Mouse (Mus musculus): ENCODE data around the gene Sh3rf3.
"Not testable (repeated sequence)": the region's sequence is repeated elsewhere in the genome, so short reads cannot be mapped to it uniquely, and the experiment has no call there.

Sh3rf3 gene

GRCm38 (mm10) chr10:59091988-59092387 lies 278.8 kb downstream of the Sh3rf3 start:
- intact Hi-C loops (cut with DNase I), result no loop called here

DNA sequence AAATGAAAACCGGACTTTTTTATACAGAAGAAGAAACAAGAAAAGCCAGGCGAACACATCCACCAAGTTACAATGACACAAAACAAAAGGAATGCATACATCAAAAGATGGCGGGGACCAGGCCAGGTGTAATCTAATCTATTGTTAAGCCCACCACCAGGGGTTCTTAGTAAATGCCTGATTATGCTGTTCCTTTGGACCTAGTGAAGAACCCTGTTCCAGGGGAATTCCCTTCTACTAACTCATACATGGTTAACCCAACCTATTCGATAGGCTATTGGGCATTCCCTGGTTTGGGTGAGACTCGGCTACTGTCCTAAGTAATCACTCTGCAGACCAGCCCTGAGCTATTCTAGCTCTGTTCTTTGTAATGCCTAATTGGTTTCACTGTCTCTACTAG lies 289.9 kb downstream of the Sh3rf3 start:
- intact Hi-C loops (cut with DNase I), result not testable (repeated sequence)

DNA sequence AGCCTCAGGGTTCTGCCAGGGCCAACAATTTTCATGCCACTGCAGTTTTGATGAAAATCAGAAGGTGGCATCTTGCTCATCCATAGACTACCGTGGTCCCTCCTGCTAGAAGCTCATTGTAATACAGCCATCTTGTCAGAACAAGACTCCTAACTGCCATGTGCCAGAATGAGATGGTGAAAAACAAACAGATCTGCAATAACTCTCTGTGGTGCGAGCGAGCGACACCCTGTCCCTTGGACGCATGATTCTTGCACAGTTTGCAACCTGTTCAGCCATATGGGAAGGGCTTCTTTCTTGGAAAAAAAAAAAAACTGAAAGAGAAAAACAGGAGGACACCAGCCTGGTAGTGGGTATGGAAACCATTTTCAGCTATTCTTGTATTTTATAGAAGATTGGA lies 291.5 kb downstream of the Sh3rf3 start:
- intact Hi-C loops (cut with DNase I), result no loop called here

DNA sequence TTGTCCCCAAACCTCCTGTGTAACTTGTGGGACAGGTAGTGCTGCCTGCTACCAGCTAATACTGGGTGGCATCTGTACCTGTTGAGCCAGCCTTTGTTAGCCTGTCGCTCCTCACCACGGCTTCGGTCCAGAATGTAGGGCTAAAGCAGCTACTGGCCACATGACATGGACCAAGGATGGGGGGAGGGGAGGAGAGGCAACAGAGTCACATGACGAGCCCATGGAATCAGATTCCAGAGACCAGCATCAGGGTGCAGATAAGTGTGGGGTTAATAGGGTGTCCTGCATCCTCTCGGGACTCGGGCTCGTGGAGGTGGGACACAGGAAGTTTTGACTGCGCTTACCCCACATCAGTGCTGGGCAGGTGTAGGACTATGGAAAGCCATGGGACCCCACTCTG lies 292.7 kb downstream of the Sh3rf3 start:
- intact Hi-C loops (cut with DNase I), result no loop called here

DNA sequence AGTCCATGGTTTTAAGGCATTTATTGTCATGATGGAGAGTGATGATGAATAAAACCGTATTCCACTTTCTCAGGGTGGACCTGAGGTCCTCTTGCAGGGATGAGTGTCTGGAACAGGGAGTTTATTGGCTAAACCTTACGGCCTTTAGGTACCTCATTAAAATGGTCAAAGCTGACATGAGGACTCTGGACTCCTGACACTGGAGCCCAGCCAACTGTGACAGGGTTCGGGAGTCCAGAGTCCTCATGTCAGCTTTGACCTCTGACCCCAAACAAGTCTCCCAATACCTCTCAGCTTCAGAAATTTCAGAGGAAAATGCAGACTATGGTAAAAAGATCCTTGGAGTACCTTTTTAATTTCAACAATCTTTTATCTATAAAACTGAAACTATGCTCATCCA lies 293.5 kb downstream of the Sh3rf3 start:
- intact Hi-C loops (cut with DNase I), result no loop called here

DNA sequence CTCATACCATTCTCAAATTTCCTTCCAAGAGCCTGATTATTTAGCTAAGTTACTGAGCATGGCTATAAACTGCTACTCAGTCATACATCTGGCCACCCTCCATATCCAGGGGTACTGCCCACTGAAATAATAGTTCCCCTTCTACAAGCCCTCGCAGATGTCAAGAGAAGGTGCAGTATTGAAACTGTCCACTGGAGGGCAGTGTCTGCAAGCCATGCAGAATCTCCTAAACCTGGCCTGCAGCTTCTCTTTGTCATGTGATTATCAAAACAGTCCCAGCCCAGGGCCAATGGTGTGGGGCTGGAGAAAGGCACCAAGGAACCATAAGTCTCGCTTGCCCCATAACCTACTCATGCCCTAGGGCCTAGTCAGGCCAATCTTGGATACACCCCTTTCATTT lies 295.9 kb downstream of the Sh3rf3 start:
- intact Hi-C loops (cut with DNase I), result loop anchor here (1.0 to 2.0 kb wide), 2 partner anchors 40 to 184 kb away; no protein-coding TSS in a partner anchor

- intact Hi-C loops (cut with DNase I), result no loop called here
These were observed 297.2 kb downstream of the Sh3rf3 start for GRCm38 (mm10) chr10:59110386-59110785.

GRCm38 (mm10) chr10:59112755-59113154 lies 299.6 kb downstream of the Sh3rf3 start:
- intact Hi-C loops (cut with DNase I), result no loop called here

DNA sequence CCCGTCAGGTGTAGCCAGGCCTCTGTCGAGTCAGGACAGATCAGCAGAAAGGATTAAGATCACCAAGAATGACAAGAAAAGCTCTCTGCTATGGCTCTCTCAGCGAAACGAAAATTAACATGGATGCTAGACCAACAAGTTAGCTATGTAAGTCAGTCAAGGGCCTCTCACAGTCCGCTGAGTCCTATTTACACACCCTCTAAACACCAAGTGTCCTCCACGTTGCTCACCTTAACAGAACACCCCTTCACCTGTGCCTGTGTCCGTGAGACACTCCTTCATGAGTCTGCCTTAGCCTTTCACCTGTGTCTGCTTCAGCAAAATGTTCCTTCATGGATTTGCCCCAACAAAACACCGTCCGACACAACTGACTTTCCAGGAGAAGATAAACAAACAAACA lies 300.2 kb downstream of the Sh3rf3 start:
- intact Hi-C loops (cut with DNase I), result no loop called here

DNA sequence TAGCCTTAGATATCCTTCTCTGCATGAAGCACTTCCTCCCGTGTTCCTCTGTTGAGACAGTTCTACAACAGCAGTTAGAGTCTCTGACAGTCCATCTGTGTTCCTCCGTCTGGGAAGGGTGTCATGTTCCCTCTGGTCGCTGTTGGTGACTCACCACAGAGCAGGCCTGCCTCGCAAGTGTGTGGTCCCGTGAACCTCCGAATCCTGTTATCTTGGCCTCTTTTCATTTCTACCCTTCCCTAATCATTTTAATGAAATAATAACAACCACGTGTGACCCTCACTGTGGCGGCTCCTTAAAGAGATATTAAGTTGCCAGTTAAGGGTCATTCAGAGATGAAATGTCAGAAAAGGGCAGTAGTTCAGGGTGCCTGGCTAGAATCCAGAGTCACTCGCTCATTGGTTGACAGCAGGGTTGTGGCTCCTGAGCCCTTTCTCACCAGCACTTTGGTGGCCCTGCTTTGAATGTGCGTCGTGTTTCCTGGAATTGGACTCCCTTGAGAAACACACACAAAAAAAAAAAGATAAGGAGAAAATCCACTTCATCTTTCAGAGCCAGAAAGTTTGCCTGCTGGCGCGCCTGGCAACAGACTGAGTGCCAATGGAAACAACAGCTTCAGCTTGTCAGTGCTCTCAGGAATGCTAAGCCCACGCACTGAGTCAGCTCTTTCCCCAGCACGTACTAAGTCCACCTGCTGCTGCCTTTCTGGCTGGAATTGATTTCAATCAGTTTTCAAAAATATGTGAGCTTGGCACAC lies 301.6 kb downstream of the Sh3rf3 start:
- intact Hi-C loops (cut with DNase I), result no loop called here

DNA sequence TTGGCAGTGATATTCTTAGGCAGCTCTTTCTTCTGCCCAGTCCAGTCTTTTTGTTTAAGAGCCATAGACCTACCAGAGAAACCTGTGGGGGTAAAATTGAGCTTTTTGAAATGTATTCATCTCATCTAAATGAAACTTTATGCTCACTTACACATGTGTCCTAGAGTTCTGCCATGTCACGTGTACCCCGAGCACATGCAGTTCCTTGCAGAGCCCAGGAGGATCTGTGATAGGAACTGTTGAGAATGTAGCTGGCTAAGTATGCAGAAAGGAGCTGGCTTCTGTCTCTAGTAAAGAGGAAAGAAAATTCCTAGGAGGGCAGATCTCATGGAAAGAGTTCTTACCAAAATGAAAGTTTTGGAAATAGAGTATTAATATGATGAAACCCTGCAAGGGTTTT lies 302.5 kb downstream of the Sh3rf3 start:
- intact Hi-C loops (cut with DNase I), result no loop called here

- intact Hi-C loops (cut with DNase I), result no loop called here
These were observed 303.2 kb downstream of the Sh3rf3 start for GRCm38 (mm10) chr10:59116331-59116730.

DNA sequence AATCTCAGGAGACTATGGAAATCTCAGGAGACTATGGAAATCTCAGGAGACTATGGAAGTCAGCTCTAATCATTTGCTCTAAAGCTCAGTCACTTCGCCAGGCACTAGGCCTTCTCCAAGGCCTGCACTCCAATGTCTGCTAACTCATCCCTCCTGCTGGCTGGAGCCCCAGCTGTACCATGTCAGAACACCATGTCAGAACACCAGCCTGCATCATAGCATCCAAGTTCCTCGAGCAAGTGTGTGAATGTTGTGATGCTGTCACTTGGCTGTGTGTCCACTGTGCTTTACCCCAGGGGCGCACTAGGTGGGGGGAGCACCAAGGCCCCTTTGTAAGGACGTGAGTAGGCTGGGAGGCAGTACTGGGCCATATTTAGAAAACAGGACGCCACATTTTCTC lies 304.4 kb downstream of the Sh3rf3 start:
- intact Hi-C loops (cut with DNase I), result no loop called here

DNA sequence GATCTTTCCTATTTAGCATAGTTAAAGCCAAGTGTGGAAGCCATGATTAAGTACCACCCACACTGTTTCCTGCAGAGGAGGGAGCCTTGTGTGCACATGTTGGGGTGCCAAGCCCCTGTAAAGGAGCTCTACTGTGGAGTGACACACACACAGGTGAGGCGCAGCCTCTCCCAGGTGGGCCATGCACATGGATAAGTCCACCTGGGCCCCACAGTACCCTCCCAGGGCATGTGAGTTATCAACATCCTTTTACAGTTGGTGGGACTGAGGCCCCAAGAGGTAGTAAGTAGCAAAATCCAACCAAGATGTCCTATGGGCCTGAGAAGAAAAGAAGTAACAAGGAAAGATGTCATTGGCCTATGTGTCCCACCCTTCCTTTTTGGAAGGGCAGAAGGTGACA lies 305.8 kb downstream of the Sh3rf3 start:
- intact Hi-C loops (cut with DNase I), result no loop called here

DNA sequence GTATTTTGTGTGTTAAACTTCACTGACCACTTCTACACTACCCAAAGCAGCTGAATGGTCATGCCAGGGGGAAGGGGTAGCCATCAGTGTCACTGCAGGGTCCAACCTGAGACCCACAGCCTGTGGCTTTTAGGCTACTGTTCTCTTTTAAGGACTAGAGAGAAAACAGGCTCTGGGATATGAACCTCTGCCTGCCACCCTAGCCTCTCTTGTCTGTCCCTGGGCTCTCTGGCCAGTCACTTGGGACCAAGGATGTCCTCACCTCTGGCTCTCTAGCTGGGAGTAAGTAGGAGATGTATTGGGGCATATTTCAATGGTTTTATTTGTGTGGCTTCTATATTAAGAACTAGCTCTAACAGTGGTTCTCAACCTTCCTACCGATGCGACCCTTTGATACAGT lies 306.7 kb downstream of the Sh3rf3 start:
- intact Hi-C loops (cut with DNase I), result no loop called here

DNA sequence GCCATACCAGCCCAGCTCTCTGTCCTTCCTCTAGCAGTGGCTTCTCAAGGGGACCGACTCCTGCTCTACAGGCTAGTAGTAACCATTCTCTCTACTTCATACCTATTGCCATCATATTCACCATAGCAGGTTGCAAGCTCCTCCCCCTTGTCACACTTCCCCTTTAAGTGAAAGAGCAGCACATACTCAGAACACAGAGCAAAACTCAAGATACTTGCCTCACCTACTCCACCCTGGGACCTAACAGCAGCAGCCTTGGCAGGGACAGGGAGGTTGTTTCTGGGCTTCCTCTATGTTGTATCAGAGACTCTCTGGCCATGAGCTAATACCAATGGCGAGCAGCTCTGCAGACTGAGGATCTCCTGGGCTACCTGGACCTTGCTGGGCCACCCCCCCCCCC lies 312.3 kb downstream of the Sh3rf3 start:
- intact Hi-C loops (cut with DNase I), result no loop called here

DNA sequence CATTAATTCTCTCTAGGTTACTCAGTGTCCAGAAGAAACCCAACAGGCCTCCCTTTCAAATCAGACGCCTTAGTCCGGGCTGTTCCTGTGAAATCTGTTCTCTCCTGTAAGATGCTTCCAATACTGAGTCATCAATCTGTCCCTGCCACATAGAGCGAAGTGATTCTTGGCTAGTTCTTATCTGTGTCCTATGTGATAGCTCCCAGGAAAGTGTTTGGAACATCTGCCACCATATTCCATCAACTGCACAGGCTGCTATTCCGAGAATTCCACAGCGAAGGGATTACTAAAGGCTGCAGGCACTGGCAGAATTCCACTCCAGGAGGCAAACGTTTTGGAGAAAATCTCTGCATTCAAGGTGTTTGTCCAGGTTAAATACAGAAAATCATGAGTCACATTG lies 314.5 kb downstream of the Sh3rf3 start:
- intact Hi-C loops (cut with DNase I), result no loop called here

GRCm38 (mm10) chr10:59131926-59132628 lies 318.9 kb downstream of the Sh3rf3 start:
- intact Hi-C loops (cut with DNase I), result no loop called here

DNA sequence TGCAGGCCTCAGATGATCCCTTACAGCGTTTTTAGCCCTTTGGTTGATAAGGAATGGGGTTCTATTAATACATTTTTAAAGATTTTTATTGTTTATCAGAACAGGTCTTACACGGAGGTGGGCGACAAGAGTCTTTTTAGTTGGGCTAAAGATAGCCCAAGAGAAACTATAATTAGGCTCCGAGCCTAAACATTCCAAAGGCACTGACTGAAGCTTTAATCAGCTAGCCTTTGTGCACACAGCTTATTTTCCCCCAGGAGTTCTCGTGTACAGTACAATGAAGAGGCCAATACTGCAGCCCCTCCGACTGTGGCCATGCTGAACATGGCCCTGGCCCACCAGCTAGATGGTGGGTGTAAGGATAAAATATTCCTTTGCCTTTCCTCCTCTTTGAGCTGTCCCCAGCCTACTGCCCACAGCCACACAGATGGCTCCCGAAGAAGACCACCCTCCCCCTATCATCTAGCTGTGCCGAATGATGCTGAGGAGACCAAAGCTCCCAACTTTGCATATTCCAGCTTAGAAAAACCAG lies 320.4 kb downstream of the Sh3rf3 start:
- intact Hi-C loops (cut with DNase I), result no loop called here

GRCm38 (mm10) chr10:59149956-59150383 lies 336.8 kb downstream of the Sh3rf3 start:
- intact Hi-C loops (cut with DNase I), result loop anchor here (1.0 to 5.0 kb wide), 2 partner anchors 41 to 338 kb away; partner anchors contain the start of gene Sh3rf3

DNA sequence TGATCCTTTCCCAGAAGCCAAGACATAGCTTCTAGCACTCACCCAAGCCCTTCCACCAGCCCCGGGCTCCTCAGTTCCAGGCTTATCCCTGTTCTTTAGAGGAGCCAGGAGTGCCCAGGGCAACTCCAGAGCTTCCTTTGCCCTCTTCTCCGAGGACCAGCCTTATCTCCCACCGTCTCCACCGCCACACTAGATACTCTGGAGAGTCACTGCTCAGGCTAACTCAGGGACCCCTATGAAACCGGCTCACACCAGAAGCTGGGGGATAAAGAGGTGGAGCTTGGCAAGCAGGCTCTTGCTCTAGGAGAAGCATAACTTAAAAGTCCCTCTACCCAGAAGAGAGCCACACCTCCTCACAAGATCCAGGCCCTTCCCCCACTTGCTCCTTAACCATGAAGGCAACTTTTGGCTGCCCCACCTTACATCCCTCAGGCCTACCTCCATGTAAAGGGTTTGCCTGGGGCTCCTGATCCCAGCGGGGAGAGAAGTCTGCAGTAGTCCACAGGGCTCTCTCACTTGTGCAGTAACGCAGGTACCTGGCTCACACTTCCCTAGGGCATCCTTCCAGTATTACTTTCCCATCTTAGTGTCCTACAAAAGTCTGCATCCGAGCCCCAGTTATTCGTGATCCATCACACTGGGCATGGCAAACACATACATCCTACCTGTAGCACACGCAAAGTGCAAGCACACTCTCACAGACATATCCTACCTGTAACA lies 337.9 kb downstream of the Sh3rf3 start:
- intact Hi-C loops (cut with DNase I), result no loop called here

GRCm38 (mm10) chr10:59152544-59153081 lies 339.5 kb downstream of the Sh3rf3 start:
- intact Hi-C loops (cut with DNase I), result no loop called here
